Mouse (Mus musculus) hematopoietic stem cell, adult 5-6 weeks (primary cell): ENCODE measurements at regions not wholly inside any gene's neighbourhood (a gene's known extent, or its start where the extent isn't known, plus 50 kb on each side); places are given as distances from the start of the nearest gene placed in this dataset.

Experiments
- ATAC-seq, 2 experiments: fragments of 125-278 bp in 1 of 2; replicated peaks in 1 of 2; 2 replicates each; pipeline ENCODE4 v1.8.0; 2016 to 2017; ENCODE audit warnings: inconsistent platforms in 2 of 2, mild to moderate bottlenecking in 2 of 2, moderate number of reproducible peaks in 2 of 2, low read depth in 1 of 2, moderate TSS enrichment in 1 of 2; ENCODE audit not compliant: low FRiP score in 2 of 2, poor library complexity in 2 of 2, severe bottlenecking in 2 of 2, insufficient read depth in 1 of 2, low TSS enrichment in 1 of 2

- ATAC-seq: no peak
Measured at GRCm38 (mm10) chr4:87501791-87502190, 271.5 kb upstream of the Slc24a2 start.

DNA sequence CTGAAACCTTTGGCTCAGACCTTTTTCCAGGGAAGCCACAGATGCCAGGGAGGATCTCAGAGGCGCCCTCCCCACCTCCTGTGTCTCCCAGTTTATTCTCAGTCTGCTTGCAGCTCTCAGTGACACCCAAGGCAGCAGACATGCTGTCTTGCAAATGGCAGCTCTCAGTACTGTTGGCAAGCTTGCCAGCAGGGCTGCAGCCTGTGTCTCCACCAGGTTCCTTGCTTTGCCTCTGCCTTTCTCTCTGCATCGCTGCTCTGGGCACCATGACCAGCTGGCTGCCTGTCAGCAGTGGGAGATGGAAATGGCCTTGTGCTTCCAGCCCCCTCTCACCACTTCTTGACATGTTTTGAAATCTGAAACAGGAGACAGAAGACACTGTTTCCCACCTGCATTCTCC, 270.2 kb upstream of the Slc24a2 start:
- 0 out of 4 replicates have a peak, but pooled peaks of 1 of the 2 experiments have one; percentile 27 for ATAC-seq

DNA sequence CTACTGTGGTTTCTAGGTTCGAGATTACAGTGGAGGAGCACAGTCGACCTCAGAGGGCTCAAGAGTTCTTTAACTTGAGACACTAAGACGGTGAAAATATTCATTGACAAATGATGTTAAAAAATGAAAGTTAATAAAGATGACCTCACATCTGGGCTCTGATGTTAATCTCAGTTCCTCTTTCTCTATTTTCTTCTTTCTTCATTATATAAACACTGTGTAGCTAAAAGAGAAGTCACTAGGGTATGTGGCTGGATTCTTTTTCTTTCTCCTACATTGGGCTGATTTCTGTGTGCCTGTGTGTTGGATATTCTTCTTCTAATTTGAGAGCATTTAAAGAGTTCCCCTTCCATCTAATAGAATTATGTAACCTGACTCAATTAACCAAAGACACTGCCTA, 257.5 kb upstream of the Slc24a2 start:
- peak; percentile 53 to 59; a peak in 3 of 4 replicates for ATAC-seq

DNA sequence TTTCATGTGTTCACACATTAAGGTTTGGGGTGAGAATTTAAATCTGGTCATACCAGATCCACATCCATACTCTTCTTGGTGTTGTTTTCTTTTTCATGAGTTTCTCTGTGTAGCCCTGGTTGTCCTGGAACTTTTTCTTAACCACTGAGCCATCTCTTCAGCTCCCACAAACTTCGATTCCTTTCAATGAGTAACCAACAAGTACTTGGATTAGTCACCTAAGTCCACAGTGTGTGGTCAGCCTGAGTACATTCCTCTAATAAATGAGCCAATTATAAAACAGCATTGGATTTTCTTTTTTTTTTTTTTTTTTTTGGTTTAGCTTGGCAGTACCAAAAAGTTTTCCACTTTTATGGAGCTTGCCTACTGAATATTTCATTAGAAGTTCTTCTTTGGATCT, 245.3 kb upstream of the Slc24a2 start:
- ATAC-seq: no peak

DNA sequence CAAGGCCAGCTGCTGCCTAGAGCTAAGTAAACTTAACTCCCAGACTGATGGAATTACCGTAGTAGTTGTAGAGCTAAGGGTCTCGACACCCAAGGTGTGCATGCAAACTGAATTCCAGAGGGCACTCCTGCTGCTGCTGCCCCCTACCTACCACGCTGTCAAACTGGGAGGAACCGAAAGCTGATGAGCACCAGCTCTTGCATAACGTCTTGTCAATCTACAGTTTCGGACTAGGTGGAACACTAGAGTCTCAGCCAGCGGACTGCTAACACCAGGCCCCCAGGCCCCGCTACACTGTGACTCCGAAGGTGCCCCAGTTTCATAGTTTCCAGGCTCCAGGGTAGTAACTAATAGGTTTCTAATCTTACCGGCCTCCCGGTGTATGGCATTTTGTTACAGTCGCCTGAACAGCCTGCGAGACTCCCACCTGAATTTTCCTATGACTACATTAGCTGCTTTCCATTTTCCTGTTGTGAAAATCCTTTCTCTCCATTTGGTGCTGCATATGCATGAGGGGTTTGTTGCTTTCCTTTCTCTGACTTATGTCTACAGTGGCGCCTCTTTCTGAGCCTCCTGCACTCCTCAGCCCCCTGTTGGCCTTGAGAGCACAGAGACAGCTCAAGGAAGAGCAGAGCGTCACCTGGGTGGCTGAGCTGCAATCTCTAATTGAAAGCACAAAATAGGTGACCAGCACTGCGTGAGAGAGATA, 243.2 kb upstream of the Slc24a2 start:
- no peak; a peak in 1 of 4 replicates for ATAC-seq

- ATAC-seq: no peak
Measured at GRCm38 (mm10) chr4:87472787-87473186, 242.5 kb upstream of the Slc24a2 start.

DNA sequence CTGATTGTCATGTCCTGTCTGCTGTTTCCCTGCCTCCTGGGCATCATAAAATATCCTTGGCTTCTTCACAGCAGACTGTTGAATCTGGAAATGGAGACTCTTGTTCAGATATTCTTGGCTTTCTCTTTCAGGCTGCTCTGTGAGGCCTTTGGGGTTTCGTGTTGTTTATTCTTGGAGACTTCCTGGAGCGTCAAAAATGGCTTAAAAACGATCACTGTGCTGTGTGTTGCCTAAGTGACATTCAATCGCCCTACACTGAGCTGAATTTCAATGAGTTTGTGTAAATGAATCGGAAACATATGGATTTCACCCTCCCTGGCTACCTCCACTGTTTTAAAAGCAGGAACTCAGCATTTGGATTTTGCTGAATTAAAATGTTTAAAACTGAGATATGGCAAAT, 241.1 kb upstream of the Slc24a2 start:
- ATAC-seq: no peak

- ATAC-seq: no peak
Measured at GRCm38 (mm10) chr4:87467600-87467999, 237.3 kb upstream of the Slc24a2 start.

- ATAC-seq: no peak
Measured at GRCm38 (mm10) chr4:87467018-87467417, 236.7 kb upstream of the Slc24a2 start.

GRCm38 (mm10) chr4:87461181-87461912, 231.1 kb upstream of the Slc24a2 start:
- ATAC-seq: no peak

GRCm38 (mm10) chr4:87455863-87456578, 225.7 kb upstream of the Slc24a2 start:
- ATAC-seq: peak; percentile 86 to 88; a peak in 3 of 4 replicates

DNA sequence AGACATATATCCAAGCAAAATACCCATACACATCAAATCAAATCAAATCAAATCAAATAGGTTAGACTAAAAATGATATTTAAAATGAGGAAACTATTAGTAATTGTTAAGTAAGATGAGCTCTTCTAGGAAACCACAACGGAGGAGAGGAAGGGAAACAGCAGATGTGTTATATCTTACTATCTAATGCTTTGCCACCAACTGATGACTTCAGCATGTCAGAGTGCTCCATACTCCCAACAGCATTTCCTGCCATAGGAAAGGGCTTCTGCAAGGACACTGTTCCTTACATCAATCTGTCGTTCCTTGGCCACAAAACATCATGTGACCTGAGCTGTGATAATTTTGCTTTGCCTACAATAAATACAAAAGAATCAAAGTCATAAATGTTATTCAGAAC, 221.8 kb upstream of the Slc24a2 start:
- ATAC-seq: no peak

DNA sequence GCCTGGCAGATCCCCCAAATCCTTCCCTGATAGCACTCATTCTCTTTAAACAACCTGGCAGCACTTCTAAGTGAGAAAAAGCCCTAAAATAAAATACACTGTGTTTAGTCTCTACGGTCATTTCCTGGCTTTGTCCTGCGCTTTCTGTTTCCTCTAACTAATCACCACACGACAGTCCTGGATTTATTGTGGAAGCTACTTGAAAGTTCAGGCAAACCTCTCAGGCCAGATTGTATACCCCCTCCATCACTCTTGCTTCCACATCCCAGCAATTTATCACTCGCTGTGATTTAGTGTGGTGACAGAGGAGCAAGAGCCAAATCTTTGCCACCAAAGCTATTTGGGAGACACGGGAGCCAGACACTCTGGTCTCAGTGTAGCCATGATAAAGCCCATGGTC, 221.0 kb upstream of the Slc24a2 start:
- no peak for ATAC-seq

- no peak for ATAC-seq
Measured at GRCm38 (mm10) chr4:87448338-87448737, 218.1 kb upstream of the Slc24a2 start.

GRCm38 (mm10) chr4:87446856-87447255, 216.6 kb upstream of the Slc24a2 start:
- ATAC-seq: peak; percentile 56 to 64; a peak in 3 of 4 replicates

DNA sequence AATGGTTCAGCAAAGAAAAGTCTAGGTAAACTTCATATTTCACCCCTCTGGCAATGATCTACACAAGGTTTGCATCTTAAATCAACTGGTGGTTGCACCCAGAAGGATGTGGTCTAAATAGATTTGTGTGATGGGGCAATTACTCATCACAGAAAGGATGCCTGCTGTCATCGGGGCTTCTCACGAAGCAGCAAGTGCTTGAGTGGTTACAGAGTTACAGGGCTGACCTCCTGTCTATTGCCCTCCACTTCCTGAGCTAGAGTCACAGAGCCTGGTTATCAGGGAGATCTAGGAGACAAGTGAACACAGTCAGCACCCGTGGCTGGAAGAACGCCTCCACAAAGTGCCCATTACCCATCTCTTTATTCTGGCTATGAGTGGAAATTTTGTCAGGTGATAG, 203.9 kb upstream of the Slc24a2 start:
- ATAC-seq: peak; percentile 94

- ATAC-seq: no peak
Measured at GRCm38 (mm10) chr4:87428374-87428773, 198.1 kb upstream of the Slc24a2 start.

- ATAC-seq: no peak
Measured at GRCm38 (mm10) chr4:87424066-87424465, 193.8 kb upstream of the Slc24a2 start.
